Mouse (Mus musculus): ENCODE results near the gene Msi2. TPM values are rescaled to one million over a fixed set of nuclear protein-coding genes. Genes with fewer than 3 reads are reported as not detected.

The Msi2 gene
- total RNA-seq, 2 experiments from 2014 or later, result 196 to 206 TPM

GRCm38 (mm10) chr11:88602471-88603120, 115.7 kb downstream of the Msi2 start:
- no peak for DNase-seq
- intact Hi-C loops (cut with DNase I), result no loop called here

- intact Hi-C loops (cut with DNase I), result no loop called here
- DNase-seq, result no peak
Observed at GRCm38 (mm10) chr11:88600194-88600593, 118.1 kb downstream of the Msi2 start.

GRCm38 (mm10) chr11:88599332-88600130, 118.8 kb downstream of the Msi2 start:
- DNase-seq, result no peak
- intact Hi-C loops (cut with DNase I), result loop anchor here (2.0 kb wide), 1 partner anchor 19 kb away; no protein-coding TSS in a partner anchor

GRCm38 (mm10) chr11:88598848-88599175, 119.5 kb downstream of the Msi2 start:
- intact Hi-C loops (cut with DNase I), result loop anchor here (2.0 kb wide), 1 partner anchor 20 kb away; no protein-coding TSS in a partner anchor

DNA sequence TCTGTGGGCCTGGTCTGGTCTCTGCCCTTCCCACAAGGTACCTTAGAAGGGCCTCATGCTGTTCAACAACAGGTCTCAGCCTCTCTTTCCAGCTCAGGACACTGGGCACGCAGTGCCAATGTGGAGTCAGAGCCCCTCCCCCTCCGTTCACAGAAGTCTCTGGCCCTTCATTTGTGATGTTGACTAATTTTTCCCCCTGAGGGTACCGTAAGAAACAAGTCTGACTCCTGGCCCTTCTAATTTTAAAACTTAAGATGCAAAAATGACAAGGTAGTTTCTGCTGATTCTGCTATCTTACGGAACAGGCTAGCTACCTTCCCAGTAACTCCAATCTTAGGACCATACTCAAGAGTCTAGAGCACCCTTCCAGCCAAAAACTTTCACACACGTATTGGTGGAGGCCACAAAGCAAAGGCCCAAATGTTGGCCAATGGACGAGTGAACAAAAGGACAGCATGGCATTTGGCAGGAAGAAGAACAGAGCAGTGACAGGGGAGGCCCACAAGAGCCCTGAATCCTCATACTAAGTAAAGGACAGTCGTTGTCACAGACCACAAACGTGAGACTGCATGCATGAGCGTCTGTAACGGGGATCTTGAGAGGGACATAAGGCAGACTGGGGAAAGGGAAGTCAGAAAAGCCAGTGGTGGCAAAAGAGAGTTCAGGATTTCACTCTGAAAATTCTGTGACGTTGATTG, 120.0 kb downstream of the Msi2 start:
- no peak for DNase-seq
- intact Hi-C loops (cut with DNase I), result loop anchor here (2.0 kb wide), 1 partner anchor 21 kb away; no protein-coding TSS in a partner anchor

More at GRCm38 (mm10) chr11:88598848-88599175, 119.5 kb downstream of the Msi2 start:
- no peak for DNase-seq

DNA sequence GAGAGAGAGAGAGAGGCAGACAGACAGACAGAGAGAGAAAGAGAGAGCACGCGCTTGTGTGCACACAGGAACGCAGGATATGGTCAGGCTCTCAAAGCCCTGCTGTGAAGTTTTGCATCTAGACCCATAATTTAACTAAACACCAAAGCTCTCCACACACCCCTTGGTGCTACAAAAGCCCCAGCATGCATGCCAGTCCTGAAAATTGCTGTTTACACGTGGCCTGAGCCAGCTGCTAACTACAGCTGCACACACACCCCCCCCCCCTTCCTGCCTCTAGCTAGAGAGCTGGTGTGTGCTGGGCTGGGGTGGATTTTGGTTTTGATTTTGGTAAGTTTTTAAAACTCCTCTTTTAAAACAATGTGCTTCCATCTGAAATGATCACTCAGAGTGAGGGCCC, 122.7 kb downstream of the Msi2 start:
- no peak for DNase-seq
- intact Hi-C loops (cut with DNase I), result no loop called here

DNA sequence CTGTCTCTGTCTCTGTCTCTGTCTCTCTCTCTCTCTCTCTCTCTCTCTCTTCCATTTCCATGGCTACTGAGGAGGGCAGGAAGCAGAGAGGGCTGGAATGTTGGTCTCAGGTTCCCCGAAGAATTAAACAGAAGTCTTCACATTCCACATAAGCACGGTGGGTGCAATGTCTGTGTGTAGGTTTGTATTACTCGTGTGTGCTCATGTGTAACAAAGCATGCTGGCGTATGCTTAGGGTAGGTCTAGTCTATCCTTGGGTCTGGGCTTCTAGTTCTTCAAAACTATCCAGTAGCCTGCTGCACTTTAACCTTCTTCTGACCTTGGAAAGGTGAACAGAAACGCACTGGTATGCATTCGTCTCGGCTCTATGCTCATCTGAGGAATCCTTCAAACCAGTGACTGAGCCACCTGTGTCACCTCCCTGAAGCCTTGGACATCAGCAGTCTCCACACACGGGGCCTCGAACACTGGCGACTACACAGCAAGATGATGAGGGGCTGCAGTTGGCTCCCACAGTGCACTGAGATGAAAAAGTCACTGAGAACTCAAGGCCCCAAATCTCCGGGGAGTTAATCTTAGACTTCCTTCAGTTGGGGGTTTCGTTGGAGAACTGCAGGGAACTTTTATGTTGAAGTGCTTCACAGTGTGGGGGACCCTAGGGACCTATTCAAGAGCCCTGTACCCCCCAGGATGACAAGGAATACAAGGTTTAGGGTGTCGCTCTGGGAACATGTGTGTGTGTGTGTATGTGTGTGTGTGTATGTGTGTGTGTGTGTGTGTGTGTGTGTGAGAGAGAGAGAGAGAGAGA, 123.3 kb downstream of the Msi2 start:
- intact Hi-C loops (cut with DNase I), result no loop called here
- DNase-seq, result no peak

DNA sequence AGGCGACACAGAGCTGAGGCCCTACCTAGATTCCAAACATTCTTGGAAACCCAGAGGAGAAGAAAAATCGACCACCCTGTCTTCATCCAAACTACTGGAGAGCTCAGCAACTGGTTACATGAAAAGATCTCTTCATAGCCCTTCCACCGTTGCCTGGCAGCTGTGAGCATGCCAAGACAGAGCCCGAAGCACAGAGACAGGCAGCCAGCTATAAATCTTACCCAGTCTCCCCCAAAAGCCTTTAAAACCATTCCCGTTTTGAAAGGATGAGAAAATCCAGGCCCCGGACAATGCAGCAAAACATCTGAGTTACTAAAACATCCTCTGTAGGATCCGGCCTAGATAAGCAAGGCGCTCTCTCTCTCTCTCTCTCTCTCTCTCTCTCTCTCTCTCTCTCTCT, 124.3 kb downstream of the Msi2 start:
- DNase-seq, result no peak
- intact Hi-C loops (cut with DNase I), result no loop called here

GRCm38 (mm10) chr11:88592099-88592498, 126.2 kb downstream of the Msi2 start:
- intact Hi-C loops (cut with DNase I), result no loop called here
- DNase-seq, result no peak

DNA sequence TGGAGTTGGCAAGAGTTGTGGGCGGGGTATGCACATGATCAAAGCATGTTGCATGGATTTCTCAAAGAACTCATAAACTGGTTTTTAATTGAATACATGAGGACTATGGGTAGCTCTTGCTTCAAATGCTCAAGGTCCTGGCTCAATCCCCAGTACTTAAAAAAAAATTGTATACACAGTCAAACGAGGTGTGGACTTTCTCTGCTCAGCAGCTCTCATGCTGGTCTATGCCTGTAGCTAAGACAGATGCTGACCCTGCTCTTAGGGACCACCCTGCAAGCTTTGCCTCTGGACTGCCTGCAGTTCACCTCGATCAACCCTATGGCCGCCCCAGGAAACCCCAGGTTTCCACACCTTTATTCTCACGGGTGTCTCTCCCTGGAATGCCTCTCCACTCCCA, 127.7 kb downstream of the Msi2 start:
- DNase-seq, result no peak
- intact Hi-C loops (cut with DNase I), result no loop called here

GRCm38 (mm10) chr11:88589641-88590040, 128.7 kb downstream of the Msi2 start:
- DNase-seq, result no peak
- intact Hi-C loops (cut with DNase I), result no loop called here

DNA sequence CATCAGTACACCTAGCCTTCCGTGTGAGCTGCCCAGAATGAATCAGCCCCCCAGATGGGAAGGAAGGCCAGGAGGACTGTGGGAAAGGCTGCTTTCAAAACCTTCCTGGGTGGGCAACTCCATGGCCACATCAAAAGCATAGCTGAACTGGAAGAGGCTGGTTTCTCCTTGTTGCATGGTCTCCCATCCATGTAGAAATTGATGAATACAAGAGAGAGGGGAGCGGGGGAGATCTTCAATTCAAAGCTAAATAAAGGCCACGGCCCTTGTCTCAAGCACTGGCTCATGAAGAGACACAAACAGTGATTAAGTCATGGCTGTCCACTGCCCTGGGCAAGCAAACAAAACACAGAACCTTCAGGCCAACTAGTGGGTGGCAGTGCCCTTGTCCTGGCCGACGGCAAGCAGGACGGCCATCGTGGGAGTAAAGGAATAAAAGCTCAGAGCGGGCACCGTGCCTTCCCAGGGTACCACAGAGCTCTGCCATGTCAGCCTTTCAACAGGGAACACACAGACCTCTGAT, 129.6 kb downstream of the Msi2 start:
- DNase-seq, result no peak
- intact Hi-C loops (cut with DNase I), result no loop called here

GRCm38 (mm10) chr11:88587710-88588109, 130.6 kb downstream of the Msi2 start:
- no peak for DNase-seq
- intact Hi-C loops (cut with DNase I), result no loop called here

GRCm38 (mm10) chr11:88585880-88586279, 132.4 kb downstream of the Msi2 start:
- intact Hi-C loops (cut with DNase I), result no loop called here
- no peak for DNase-seq

DNA sequence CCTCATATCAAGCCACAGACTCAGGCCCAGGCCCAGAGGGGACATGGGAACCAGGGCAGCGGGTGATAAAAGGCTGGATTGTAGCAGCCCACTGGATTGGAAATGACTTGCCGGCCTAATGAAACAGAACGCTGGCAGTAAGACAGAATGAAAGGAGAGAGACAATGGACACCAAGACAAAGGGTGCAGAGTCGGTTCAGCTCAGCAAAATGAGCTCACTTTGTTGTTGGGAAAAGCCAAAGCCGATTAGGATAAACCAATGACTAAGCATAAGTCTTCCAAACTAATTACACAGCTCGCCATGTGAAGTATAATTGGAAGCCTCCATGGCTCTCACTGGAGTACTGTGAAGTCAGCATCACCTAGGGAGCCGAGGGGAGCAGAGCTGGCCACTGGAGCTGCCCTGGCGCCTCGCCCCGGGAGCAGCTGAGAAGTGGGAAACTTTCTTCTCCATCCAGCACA, 133.1 kb downstream of the Msi2 start:
- peak; percentile 45 to 61 for DNase-seq
- intact Hi-C loops (cut with DNase I), result no loop called here

DNA sequence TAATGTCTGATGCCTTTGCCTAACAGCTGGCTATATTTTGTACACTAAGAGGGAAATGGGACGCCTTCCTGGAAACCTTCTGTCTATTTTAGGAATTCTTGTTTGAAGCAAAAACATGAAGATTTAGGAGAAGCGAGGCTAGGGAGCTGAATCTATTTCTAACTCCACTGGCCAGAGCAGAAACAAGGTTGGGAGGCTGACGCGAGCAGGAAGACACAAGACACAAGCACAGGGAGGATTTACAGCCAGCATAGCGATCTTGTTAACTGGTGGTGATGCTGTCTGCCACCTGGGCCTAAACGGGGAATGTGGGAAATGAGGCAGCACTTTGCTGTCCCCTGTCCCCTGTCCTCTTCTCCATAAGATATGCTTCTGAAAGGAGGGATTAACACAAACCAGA, 134.4 kb downstream of the Msi2 start:
- intact Hi-C loops (cut with DNase I), result no loop called here
- no peak for DNase-seq

DNA sequence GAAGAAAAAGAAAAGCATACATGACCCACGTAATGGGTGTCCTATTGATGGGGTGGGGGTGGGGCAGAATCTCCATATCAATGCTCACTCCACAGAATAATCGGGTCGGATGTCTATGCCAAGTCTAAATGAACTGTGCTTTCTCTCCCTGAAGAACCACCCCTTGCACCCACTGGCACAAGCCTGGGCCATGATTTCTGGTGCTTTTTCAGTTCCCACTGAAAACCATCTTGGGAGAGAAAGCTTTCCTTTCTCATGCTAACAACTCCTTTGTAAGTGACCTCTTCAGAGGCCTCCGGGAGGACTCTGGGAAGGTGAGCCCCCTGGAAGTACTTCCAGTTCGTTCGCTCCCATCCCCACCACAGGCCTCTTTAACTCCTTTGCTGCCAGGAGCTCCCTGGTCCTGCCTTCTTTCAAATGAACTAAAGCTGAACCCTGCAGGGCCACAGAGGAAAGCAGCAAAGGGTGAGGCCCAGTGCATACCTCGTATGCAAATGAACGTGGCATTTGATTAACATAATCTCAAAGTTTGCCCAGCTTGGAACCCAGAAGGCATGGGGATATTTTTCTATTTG, 135.0 kb downstream of the Msi2 start:
- intact Hi-C loops (cut with DNase I), result no loop called here
- DNase-seq, result no peak

DNA sequence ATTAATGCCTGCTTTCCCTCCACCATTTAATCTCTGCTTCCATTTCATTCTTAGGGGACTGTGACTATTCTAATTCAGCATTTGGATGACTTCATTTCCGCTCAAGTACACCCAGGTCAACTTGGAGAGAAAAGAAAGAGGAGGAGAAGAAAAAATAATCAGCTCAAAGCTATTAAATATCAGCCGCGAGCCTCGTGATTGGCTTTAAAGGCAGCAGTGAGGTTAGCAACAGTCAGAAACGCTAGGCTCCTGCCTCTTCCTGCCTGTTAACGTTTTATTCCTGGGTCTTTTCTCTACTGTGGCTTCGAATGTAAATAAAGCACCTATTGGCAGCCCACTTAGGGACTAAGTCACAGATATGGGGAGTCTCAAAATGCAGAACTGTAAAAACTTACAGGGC, 135.5 kb downstream of the Msi2 start:
- intact Hi-C loops (cut with DNase I), result no loop called here
- no peak for DNase-seq

DNA sequence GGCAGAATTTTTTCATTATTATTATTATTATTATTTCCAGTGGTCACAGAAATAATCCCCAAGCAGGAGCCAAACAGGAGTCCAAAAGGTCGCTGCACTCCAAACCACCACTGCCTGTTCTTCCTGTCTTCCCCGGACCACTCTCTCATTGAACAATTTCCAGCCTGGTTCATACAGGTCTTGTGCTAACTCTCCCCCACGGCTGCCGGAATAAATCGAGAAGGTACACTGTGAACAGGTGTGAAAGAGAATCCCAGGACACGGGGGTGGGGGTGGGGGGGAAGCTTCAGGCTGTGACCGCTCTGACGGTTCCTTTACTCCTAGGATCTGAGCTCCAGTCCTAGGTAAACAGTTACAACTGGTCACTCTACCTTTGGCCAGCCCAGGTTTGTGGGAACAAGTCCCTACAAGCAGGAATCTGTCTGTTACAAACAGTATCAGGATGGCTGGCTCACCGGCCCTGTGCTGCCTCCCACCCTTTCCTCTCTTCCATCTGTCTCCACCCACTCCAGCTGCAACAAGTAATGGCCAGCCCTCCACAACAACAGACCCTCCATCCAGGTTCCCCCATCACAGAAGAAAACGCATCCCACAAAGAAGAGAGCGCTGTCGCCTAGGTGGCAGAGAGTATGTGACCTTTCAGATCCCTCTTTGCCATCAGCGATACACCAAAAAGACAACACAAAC, 136.1 kb downstream of the Msi2 start:
- intact Hi-C loops (cut with DNase I), result no loop called here
- no peak for DNase-seq
